Mouse (Mus musculus) MEL (cell line): ENCODE results near the gene Prdx4. TPM values are rescaled to one million over a fixed set of nuclear protein-coding genes. Genes with fewer than 3 reads are reported as not detected.
A peak's percentile ranks its signal among the peaks of the same experiment; 100 is the strongest.

ENCODE experiments used
- DNase-seq: peaks from one replicate; pipeline ENCODE4 v3.0.0; 2011; ENCODE audit warnings: low read depth, low spot score
- H3K27ac ChIP-seq: 2 replicates; pipeline ENCODE4 v1.5.1; 2012; ENCODE audit warnings: low read depth, mild to moderate bottlenecking, control low read depth, low read length, moderate library complexity; ENCODE audit not compliant: control insufficient read depth
- H3K27me3 ChIP-seq, 2 experiments: fragments of 150-350 bp in 1 of 2; sonication (generic) in 1 of 2; 2 replicates each; pipeline ENCODE4 v1.6.1; 2012; ENCODE audit warnings: low read length in 2 of 2, mild to moderate bottlenecking in 2 of 2, improper control_type of control experiment in 1 of 2, moderate library complexity in 1 of 2; ENCODE audit not compliant: insufficient read depth in 2 of 2, control insufficient read depth in 1 of 2
- H3K36me3 ChIP-seq, 2 experiments: 2 replicates each; pipeline ENCODE4 v1.6.1; 2012 to 2014; ENCODE audit warnings: low read length in 2 of 2, improper control_type of control experiment in 1 of 2, inconsistent platforms in 1 of 2, mild to moderate bottlenecking in 1 of 2; ENCODE audit not compliant: insufficient read depth in 2 of 2, control insufficient read depth in 1 of 2
- H3K4me1 ChIP-seq, 2 experiments: fragments of 150-350 bp in 1 of 2; sonication (generic) in 1 of 2; 2 replicates each; pipeline ENCODE4 v1.6.1; 2012; ENCODE audit warnings: low read length in 2 of 2, improper control_type of control experiment in 1 of 2, mild to moderate bottlenecking in 1 of 2; ENCODE audit not compliant: insufficient read depth in 2 of 2, control insufficient read depth in 1 of 2
- H3K4me3 ChIP-seq, 2 experiments: fragments of 150-350 bp in 1 of 2; sonication (generic) in 1 of 2; 2 replicates each; pipeline ENCODE4 v1.5.1; 2012; ENCODE audit warnings: low read depth in 2 of 2, low read length in 2 of 2, mild to moderate bottlenecking in 2 of 2, moderate library complexity in 2 of 2, control low read depth in 1 of 2, improper control_type of control experiment in 1 of 2; ENCODE audit not compliant: control insufficient read depth in 1 of 2, insufficient read depth in 1 of 2
- H3K79me2 ChIP-seq: 2 replicates; pipeline ENCODE4 v1.6.1; 2012; ENCODE audit warnings: mild to moderate bottlenecking, low read length, moderate library complexity; ENCODE audit not compliant: control insufficient read depth, poor library complexity, insufficient read depth
- H3K9ac ChIP-seq: 2 replicates; pipeline ENCODE4 v1.6.1; 2012; ENCODE audit warnings: low read depth, mild to moderate bottlenecking, control low read depth, low read length, moderate library complexity; ENCODE audit not compliant: control insufficient read depth, poor library complexity, severe bottlenecking
- H3K9me3 ChIP-seq: fragments of 150-350 bp; sonication (generic); replicated peaks from 2 replicates; pipeline ENCODE4 v1.6.1; 2012; ENCODE audit warnings: mild to moderate bottlenecking, low read length, improper control_type of control experiment, moderate library complexity; ENCODE audit not compliant: insufficient read depth
- BHLHE40 ChIP-seq: IDR thresholded peaks from 2 replicates; pipeline ENCODE4 v1.6.1; 2012; ENCODE audit warnings: low read depth, mild to moderate bottlenecking, inconsistent platforms, low read length, improper control_type of control experiment, borderline replicate concordance
- CHD1 ChIP-seq: IDR thresholded peaks from 2 replicates; pipeline ENCODE4 v1.6.1; 2012; ENCODE audit warnings: low read depth, mild to moderate bottlenecking, inconsistent platforms, low read length, improper control_type of control experiment
- CTCF ChIP-seq, 3 experiments: IDR thresholded peaks in 2 of 3; conservative IDR thresholded peaks in 1 of 3; 2 replicates each; pipeline ENCODE4 v1.5.1; 2011 to 2012; ENCODE audit warnings: low read length in 3 of 3, low read depth in 2 of 3, mild to moderate bottlenecking in 2 of 3, improper control_type of control experiment in 1 of 3, inconsistent platforms in 1 of 3, mixed read lengths in 1 of 3, moderate library complexity in 1 of 3; ENCODE audit not compliant: control insufficient read depth in 1 of 3, insufficient read depth in 1 of 3, poor library complexity in 1 of 3, severe bottlenecking in 1 of 3
- E2F4 ChIP-seq: IDR thresholded peaks from 2 replicates; pipeline ENCODE4 v1.6.1; 2011; ENCODE audit warnings: low read depth, low read length, improper control_type of control experiment, borderline replicate concordance
- ELF1 ChIP-seq: IDR thresholded peaks from 2 replicates; pipeline ENCODE4 v1.6.1; 2014; ENCODE audit warnings: low read depth, mild to moderate bottlenecking, inconsistent platforms, low read length, improper control_type of control experiment, moderate library complexity
- EP300 ChIP-seq, 2 experiments: IDR thresholded peaks; 2 replicates each; pipeline ENCODE4 v1.6.1; 2011; ENCODE audit warnings: improper control_type of control experiment in 2 of 2, low read length in 2 of 2, low read depth in 1 of 2, mild to moderate bottlenecking in 1 of 2
- ETS1 ChIP-seq: IDR thresholded peaks from 2 replicates; pipeline ENCODE4 v1.6.1; 2012; ENCODE audit warnings: low read depth, mild to moderate bottlenecking, inconsistent platforms, low read length, improper control_type of control experiment, moderate library complexity
- GATA1 ChIP-seq: IDR thresholded peaks from 2 replicates; pipeline ENCODE4 v1.6.1; 2011; ENCODE audit warnings: low read depth, low read length, improper control_type of control experiment
- HCFC1 ChIP-seq: IDR thresholded peaks from 2 replicates; pipeline ENCODE4 v1.6.1; 2012; ENCODE audit warnings: low read depth, mild to moderate bottlenecking, inconsistent platforms, low read length, improper control_type of control experiment, moderate library complexity
- JUND ChIP-seq: IDR thresholded peaks from 2 replicates; pipeline ENCODE4 v1.6.1; 2011; ENCODE audit warnings: low read depth, mild to moderate bottlenecking, improper control_type of control experiment, low read length
- KAT2A ChIP-seq: conservative IDR thresholded peaks from 2 replicates; pipeline ENCODE4 v1.6.1; 2012; ENCODE audit warnings: low read depth, low read length, improper control_type of control experiment, inconsistent platforms
- MAX ChIP-seq: IDR thresholded peaks from 2 replicates; pipeline ENCODE4 v1.6.1; 2011; ENCODE audit warnings: low read length, improper control_type of control experiment
- MAZ ChIP-seq: IDR thresholded peaks from 2 replicates; pipeline ENCODE4 v1.6.1; 2012; ENCODE audit warnings: low read depth, mild to moderate bottlenecking, inconsistent platforms, low read length, improper control_type of control experiment
- MEF2A ChIP-seq: IDR thresholded peaks from 2 replicates; pipeline ENCODE4 v1.6.1; 2014; ENCODE audit warnings: low read depth, mild to moderate bottlenecking, inconsistent platforms, low read length, improper control_type of control experiment; ENCODE audit not compliant: poor library complexity, insufficient replicate concordance, severe bottlenecking; ENCODE audit errors: extremely low read depth
- MXI1 ChIP-seq: IDR thresholded peaks from 2 replicates; pipeline ENCODE4 v1.6.1; 2011; ENCODE audit warnings: mild to moderate bottlenecking, low read depth, low read length, improper control_type of control experiment
- MYB ChIP-seq: IDR thresholded peaks from 2 replicates; pipeline ENCODE4 v1.6.1; 2011; ENCODE audit warnings: mild to moderate bottlenecking, low read depth, low read length, improper control_type of control experiment
- MYC ChIP-seq: IDR thresholded peaks from 2 replicates; pipeline ENCODE4 v1.6.1; 2011; ENCODE audit warnings: low read depth, mild to moderate bottlenecking, low read length, improper control_type of control experiment, moderate library complexity
- NELFE ChIP-seq: IDR thresholded peaks from 2 replicates; pipeline ENCODE4 v1.6.1; 2011; ENCODE audit warnings: low read depth, low read length, improper control_type of control experiment
- NRF1 ChIP-seq: IDR thresholded peaks from 2 replicates; pipeline ENCODE4 v1.6.1; 2014; ENCODE audit warnings: low read depth, mild to moderate bottlenecking, inconsistent platforms, low read length, improper control_type of control experiment, moderate library complexity; ENCODE audit not compliant: poor library complexity, insufficient read depth, severe bottlenecking
- POLR2A ChIP-seq, 2 experiments: IDR thresholded peaks; 2 replicates each; pipeline ENCODE4 v1.6.1; 2011 to 2012; ENCODE audit warnings: low read length in 2 of 2, mild to moderate bottlenecking in 2 of 2, control low read depth in 1 of 2, improper control_type of control experiment in 1 of 2, low read depth in 1 of 2, moderate library complexity in 1 of 2; ENCODE audit not compliant: control insufficient read depth in 1 of 2, insufficient read depth in 1 of 2, poor library complexity in 1 of 2
- POLR2AphosphoS2 ChIP-seq: IDR thresholded peaks from 2 replicates; pipeline ENCODE4 v1.6.1; 2011; ENCODE audit warnings: low read length, improper control_type of control experiment
- POLR2AphosphoS5 ChIP-seq: IDR thresholded peaks from 2 replicates; pipeline ENCODE4 v1.6.1; 2012; ENCODE audit warnings: low read depth, borderline replicate concordance, mild to moderate bottlenecking, inconsistent platforms, low read length, moderate library complexity, mixed read lengths
- RAD21 ChIP-seq: IDR thresholded peaks from 2 replicates; pipeline ENCODE4 v1.6.1; 2011; ENCODE audit warnings: mild to moderate bottlenecking, low read depth, low read length, improper control_type of control experiment
- RCOR1 ChIP-seq: IDR thresholded peaks from 2 replicates; pipeline ENCODE4 v1.6.1; 2012; ENCODE audit warnings: low read depth, mild to moderate bottlenecking, inconsistent platforms, low read length, improper control_type of control experiment
- SIN3A ChIP-seq: IDR thresholded peaks from 2 replicates; pipeline ENCODE4 v1.6.1; 2012; ENCODE audit warnings: low read length, improper control_type of control experiment, inconsistent platforms
- TAL1 ChIP-seq: IDR thresholded peaks from 2 replicates; pipeline ENCODE4 v1.6.1; 2012; ENCODE audit warnings: mild to moderate bottlenecking, inconsistent platforms, low read length, moderate library complexity, mixed read lengths
- TBP ChIP-seq: IDR thresholded peaks from 2 replicates; pipeline ENCODE4 v1.8.0; 2011; ENCODE audit warnings: low read depth, low read length, improper control_type of control experiment
- TCF12 ChIP-seq: IDR thresholded peaks from 2 replicates; pipeline ENCODE4 v1.6.1; 2014; ENCODE audit warnings: low read depth, mild to moderate bottlenecking, inconsistent platforms, low read length, improper control_type of control experiment, moderate library complexity
- UBTF ChIP-seq: IDR thresholded peaks from 2 replicates; pipeline ENCODE4 v1.6.1; 2012; ENCODE audit warnings: low read depth, mild to moderate bottlenecking, inconsistent platforms, low read length, improper control_type of control experiment, moderate library complexity, borderline replicate concordance; ENCODE audit not compliant: insufficient read depth
- USF1 ChIP-seq: IDR thresholded peaks from 2 replicates; pipeline ENCODE4 v1.6.1; 2014; ENCODE audit warnings: low read depth, mild to moderate bottlenecking, inconsistent platforms, low read length, improper control_type of control experiment, moderate library complexity
- USF2 ChIP-seq, 2 experiments: IDR thresholded peaks; 2 replicates each; pipeline ENCODE4 v1.6.1; 2011 to 2012; ENCODE audit warnings: improper control_type of control experiment in 2 of 2, low read length in 2 of 2, borderline replicate concordance in 1 of 2, inconsistent platforms in 1 of 2, low read depth in 1 of 2, mild to moderate bottlenecking in 1 of 2; ENCODE audit not compliant: insufficient read depth in 1 of 2
- ZC3H11A ChIP-seq: IDR thresholded peaks from 2 replicates; pipeline ENCODE4 v1.6.1; 2012; ENCODE audit warnings: low read depth, mild to moderate bottlenecking, inconsistent platforms, low read length, improper control_type of control experiment
- ZKSCAN1 ChIP-seq: IDR thresholded peaks from 2 replicates; pipeline ENCODE4 v1.6.1; 2012; ENCODE audit warnings: low read depth, mild to moderate bottlenecking, inconsistent platforms, low read length, improper control_type of control experiment, moderate library complexity
- ZMIZ1 ChIP-seq: IDR thresholded peaks from 2 replicates; pipeline ENCODE4 v1.6.1; 2012; ENCODE audit warnings: low read depth, mild to moderate bottlenecking, inconsistent platforms, low read length, improper control_type of control experiment, moderate library complexity
- ZNF384 ChIP-seq: IDR thresholded peaks from 2 replicates; pipeline ENCODE4 v1.6.1; 2012; ENCODE audit warnings: low read depth, mild to moderate bottlenecking, inconsistent platforms, low read length, improper control_type of control experiment
- polyA plus RNA-seq, 2 experiments: library from polyadenylated mRNA; stranded (reverse) in 1 of 2; unstranded in 1 of 2; fragments of >175 nt in 1 of 2; fragments of >200 nt in 1 of 2; gene quantifications; 2 replicates each; pipeline versions ENCODE4 v1.2.1 to v1.2.4; 2012; ENCODE audit warnings: low replicate concordance in 2 of 2, low read depth in 1 of 2; ENCODE audit not compliant: insufficient read length in 2 of 2, insufficient read depth in 1 of 2, missing spikeins in 1 of 2
- total RNA-seq: library from RNA; depleted of rRNA; stranded (reverse); fragments of 300-350 nt; gene quantifications from 2 replicates; pipeline ENCODE4 v1.2.3, GENCODE M21; 2012

Prdx4 gene
- total and polyA plus RNA-seq, 3 experiments, result 24.3 to 34.5 TPM; not detected in 1

DNA sequence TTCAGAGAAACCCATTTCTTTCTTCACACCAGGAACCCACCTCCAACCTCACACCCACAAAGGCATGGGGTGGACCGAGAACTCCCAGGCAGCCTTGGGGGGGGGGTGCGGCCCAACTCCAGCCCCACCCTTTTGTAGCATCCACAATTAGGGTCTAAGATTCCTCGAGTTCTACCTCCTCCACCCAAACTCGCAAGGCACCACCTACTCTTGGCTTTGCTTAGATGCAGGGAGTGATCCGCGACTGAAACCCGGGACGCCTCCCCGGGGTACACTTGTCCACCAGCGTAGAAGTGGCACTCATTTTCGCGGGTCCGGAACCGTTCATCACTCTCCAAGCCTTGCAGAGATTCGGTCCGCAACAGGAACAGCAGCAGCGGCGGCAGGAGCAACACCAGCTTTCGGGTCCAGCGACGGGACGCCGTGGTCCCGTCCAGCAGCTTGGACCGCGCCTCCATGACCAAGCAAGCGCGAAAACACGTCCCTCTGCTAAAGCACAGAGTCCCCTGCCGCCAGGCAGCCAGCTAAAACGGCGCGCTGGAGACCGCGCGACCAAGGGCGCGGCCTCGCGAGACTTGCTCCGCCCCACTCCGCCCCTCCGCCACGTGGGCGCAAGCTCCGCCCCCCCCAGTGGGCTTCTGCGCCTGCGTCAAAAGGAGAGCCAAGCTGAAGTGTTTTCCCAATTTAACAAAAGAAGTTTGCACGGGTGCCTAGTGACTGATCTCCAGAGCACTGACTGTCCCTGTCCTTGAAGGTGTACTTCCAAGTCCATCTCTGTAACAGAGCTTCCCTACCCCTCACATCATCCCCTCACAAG, 2.4 kb downstream of the Prdx4 start:
- Histone ChIP-seq H3K27ac (peak overlapping the region; percentile 77), H3K79me2 (peaks cover 3% of the 10 kb centered on the region; the same call in 1 of the 2 replicates), H3K4me1 (peaks cover 0 to 6% of the 10 kb centered on the region in 2 experiments; a peak in 2 of 4 replicates), H3K9ac (peak overlapping the region; percentile 75), H3K9me3 (no peaks in the 10 kb centered on the region), H3K36me3 (peaks cover 0 to 2% of the 10 kb centered on the region in 2 experiments; a peak in 1 of 4 replicates), H3K4me3 (peak overlapping the region; percentile 62 to 78), H3K27me3 (no peaks in the 10 kb centered on the region)
- DNase-seq, result peak; percentile 93
- TF ChIP-seq NRF1 (peak; percentile 70), RAD21 (no peak), GATA1 (no peak), USF1 (peak; percentile 93), TAL1 (no peak), BHLHE40 (no peak), NELFE (peak; percentile 85), MEF2A (no peak), ETS1 (no peak), MXI1 (peak; percentile 82; the same call in 1 of the 2 replicates), POLR2AphosphoS5 (no peak), UBTF (no peak), ZNF384 (no peak), EP300 (IDR thresholded peaks at IDR 0.05; ENCODE audit: low read depth in 1 of 2, low read length in 2 of 2) (no peak), ELF1 (no peak), MYC (peak; percentile 83), HCFC1 (peak; percentile 66), MAZ (no peak; the same call in 1 of the 2 replicates), ZMIZ1 (no peak; the same call in none of the 2 replicates), CHD1 (no peak), E2F4 (peak; percentile 73; the same call in 1 of the 2 replicates), SIN3A (peak; percentile 73), CTCF (IDR thresholded peaks at IDR 0.05 in 2 of 3, conservative IDR thresholded peaks at IDR 0.05 in 1 of 3; ENCODE audit: control insufficient read depth in 1 of 3, insufficient read depth in 1 of 3, low read depth in 2 of 3, low read length in 3 of 3, poor library complexity in 1 of 3, severe bottlenecking in 1 of 3) (no peak), TCF12 (peak; percentile 49), POLR2A (IDR thresholded peaks at IDR 0.05; ENCODE audit: control insufficient read depth in 1 of 2, insufficient read depth in 1 of 2, low read depth in 1 of 2, low read length in 2 of 2, poor library complexity in 1 of 2) (peak; percentile 72 to 91; a peak in 3 of 4 replicates), POLR2AphosphoS2 (peak; percentile 76), KAT2A (no peak), ZC3H11A (no peak), MAX (peak; percentile 88), USF2 (IDR thresholded peaks at IDR 0.05; ENCODE audit: borderline replicate concordance in 1 of 2, insufficient read depth in 1 of 2, low read depth in 1 of 2, low read length in 2 of 2) (peak in 1 of 2 experiments; percentile 61; a peak in 1 of 4 replicates), MYB (no peak), RCOR1 (0 out of 2 replicates have a peak, but pooled peaks have one; percentile 1), JUND (no peak), TBP (peak; percentile 84), ZKSCAN1 (no peak)
